Mouse (Mus musculus): ENCODE measurements at regions not wholly inside any gene's neighbourhood (a gene's known extent, or its start where the extent isn't known, plus 50 kb on each side); places are given as distances from the start of the nearest gene placed in this dataset.

DNA sequence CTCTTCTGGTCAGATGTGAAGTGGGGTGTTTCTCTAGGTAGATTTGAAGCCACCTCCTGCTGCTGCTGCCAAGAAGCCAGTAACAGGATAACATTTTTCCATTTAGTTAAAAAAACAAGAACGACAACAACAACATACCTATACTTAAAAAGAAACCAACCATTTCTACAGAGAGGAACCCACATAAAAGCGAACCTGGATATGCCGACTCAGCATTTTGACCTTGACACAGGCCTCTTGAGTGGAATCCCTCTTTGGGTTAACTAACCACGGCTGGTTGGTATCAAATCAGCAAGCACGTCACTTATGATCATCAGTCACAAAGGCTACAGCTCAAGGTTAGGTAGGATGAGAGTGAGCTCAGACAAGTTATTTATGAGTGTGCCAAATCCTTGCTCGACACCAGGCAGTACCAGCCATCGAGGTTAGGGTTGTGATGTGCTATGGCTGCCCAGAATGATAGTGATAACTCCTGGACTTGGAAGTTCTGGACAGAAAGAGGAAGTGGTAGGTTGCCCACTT is 269.7 kb downstream of the Cbln1 start:
- H3K27me3 ChIP-seq (replicated peaks) = peaks cover 5% of the 10 kb centered on the region

DNA sequence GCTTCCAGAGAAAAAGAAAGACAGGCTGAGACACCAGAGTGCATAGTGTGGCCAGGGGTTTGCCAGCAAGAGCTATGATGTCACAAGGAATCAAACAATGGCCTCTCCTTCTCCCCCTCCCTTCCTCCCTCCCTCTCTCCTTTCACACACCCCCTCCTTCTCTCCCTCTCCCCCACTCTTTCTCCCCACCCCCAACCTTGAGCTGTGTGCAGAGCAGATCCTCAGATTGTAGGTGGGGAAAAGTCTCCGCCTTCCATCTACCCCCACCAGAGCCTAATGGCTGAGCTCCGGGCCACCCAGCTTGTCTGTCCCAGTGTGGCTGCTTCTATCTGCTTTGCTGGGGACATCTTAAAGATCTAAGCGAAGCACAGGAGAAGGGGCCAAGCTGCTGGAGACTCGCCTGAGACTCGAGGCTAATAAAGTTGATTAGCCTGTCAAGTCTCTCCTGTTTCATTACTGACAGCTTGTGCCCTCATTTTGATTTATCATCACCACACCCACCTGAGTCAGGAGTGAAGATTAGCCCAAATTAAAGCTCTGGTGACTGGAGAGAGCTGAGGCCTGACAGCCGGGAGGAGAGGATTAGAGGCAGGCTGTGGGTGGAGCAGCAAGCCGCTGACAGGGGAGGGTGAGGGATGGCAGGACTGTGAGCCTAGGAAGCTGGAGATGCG is 272.8 kb downstream of the Cbln1 start:
- no peak overlapping the region for H3K4me2 ChIP-seq (ENCODE audit: insufficient read depth, low read depth, poor library complexity, severe bottlenecking)
- TF ChIP-seq RAD21 (IDR thresholded peaks at IDR 0.05; ENCODE audit: low read depth, low read length) = no peak
- no peaks in the 10 kb centered on the region for H3K9me3 ChIP-seq (replicated peaks; ENCODE audit: low read length)
- no peaks in the 10 kb centered on the region for H3K79me2 ChIP-seq (replicated peaks; ENCODE audit: control insufficient read depth, extremely low read depth, insufficient read depth, poor library complexity, severe bottlenecking)
- DNase-seq (ENCODE audit: extremely low read depth) = no peak
- H3K36me3 ChIP-seq (replicated peaks in 1 of 2; ENCODE audit: control insufficient read depth in 1 of 2, insufficient read depth in 1 of 2, low read length in 1 of 2) = no peaks in the 10 kb centered on the region
- H3K4me1 ChIP-seq (ENCODE audit: control insufficient read depth in 1 of 2, insufficient read depth in 2 of 2) = no peaks in the 10 kb centered on the region
- in situ Hi-C loops (cut with MboI; ENCODE audit: low pct_ligation_motif_present, low pct_unique_long_range_greater_than_20kb, low sequenced_read_pairs) = no loop called here
- no peak overlapping the region for H3K4me3 ChIP-seq (replicated peaks in 1 of 3; ENCODE audit: low read depth in 2 of 3, low read length in 2 of 3, poor library complexity in 1 of 3)
- dilution Hi-C loops (cut with MboI; ENCODE audit: extremely low pct_ligation_motif_present, extremely low pct_unique_long_range_greater_than_20kb, low sequenced_read_pairs) = no loop called here
- H3K27ac ChIP-seq (ENCODE audit: insufficient read depth, low read depth) = no peak overlapping the region
- H3K27me3 ChIP-seq (replicated peaks) = peaks cover 1% of the 10 kb centered on the region
- H3K9ac ChIP-seq (ENCODE audit: insufficient read depth, low read depth) = no peak overlapping the region

More for the DNA sequence above, 269.7 kb downstream of the Cbln1 start:
- TF ChIP-seq MAZ (IDR thresholded peaks at IDR 0.05; ENCODE audit: low read depth, low read length) (no peak), USF1 (IDR thresholded peaks at IDR 0.05; ENCODE audit: low read depth, low read length) (no peak), CTCF (conservative IDR thresholded peaks at IDR 0.05 in 1 of 2, IDR thresholded peaks at IDR 0.05 in 1 of 2; ENCODE audit: low read depth in 2 of 2, low read length in 2 of 2) (no peak), MAFK (IDR thresholded peaks at IDR 0.05; ENCODE audit: insufficient replicate concordance, low read length) (peak; percentile 97)
- Histone ChIP-seq H3K36me3 (replicated peaks in 1 of 2; ENCODE audit: control insufficient read depth in 1 of 2, insufficient read depth in 1 of 2, low read length in 1 of 2) (no peaks in the 10 kb centered on the region), H3K27ac (ENCODE audit: insufficient read depth, low read depth) (no peak overlapping the region), H3K4me3 (replicated peaks in 1 of 3; ENCODE audit: low read depth in 2 of 3, low read length in 2 of 3, poor library complexity in 1 of 3) (no peak overlapping the region), H3K79me2 (replicated peaks; ENCODE audit: control insufficient read depth, extremely low read depth, insufficient read depth, poor library complexity, severe bottlenecking) (no peaks in the 10 kb centered on the region), H3K4me1 (ENCODE audit: control insufficient read depth in 1 of 2, insufficient read depth in 2 of 2) (no peaks in the 10 kb centered on the region), H3K9ac (ENCODE audit: insufficient read depth, low read depth) (no peak overlapping the region), H3K4me2 (ENCODE audit: insufficient read depth, low read depth, poor library complexity, severe bottlenecking) (no peak overlapping the region), H3K9me3 (replicated peaks; ENCODE audit: low read length) (no peaks in the 10 kb centered on the region)
- in situ Hi-C loops (cut with MboI; ENCODE audit: low pct_ligation_motif_present, low pct_unique_long_range_greater_than_20kb, low sequenced_read_pairs) (no loop called here), dilution Hi-C loops (cut with MboI; ENCODE audit: extremely low pct_ligation_motif_present, extremely low pct_unique_long_range_greater_than_20kb, low sequenced_read_pairs) (no loop called here)
- no peak for DNase-seq (ENCODE audit: extremely low read depth)

- Histone ChIP-seq H3K9me3 (replicated peaks; ENCODE audit: low read length) (no peaks in the 10 kb centered on the region), H3K79me2 (replicated peaks; ENCODE audit: control insufficient read depth, extremely low read depth, insufficient read depth, poor library complexity, severe bottlenecking) (no peaks in the 10 kb centered on the region), H3K27ac (ENCODE audit: insufficient read depth, low read depth) (no peak overlapping the region), H3K4me3 (replicated peaks in 1 of 3; ENCODE audit: low read depth in 2 of 3, low read length in 2 of 3, poor library complexity in 1 of 3) (no peak overlapping the region), H3K36me3 (replicated peaks in 1 of 2; ENCODE audit: control insufficient read depth in 1 of 2, insufficient read depth in 1 of 2, low read length in 1 of 2) (no peaks in the 10 kb centered on the region), H3K4me2 (ENCODE audit: insufficient read depth, low read depth, poor library complexity, severe bottlenecking) (no peak overlapping the region), H3K4me1 (ENCODE audit: control insufficient read depth in 1 of 2, insufficient read depth in 2 of 2) (peaks cover 0 to 7% of the 10 kb centered on the region in 2 experiments; a peak in 1 of 4 replicates), H3K27me3 (replicated peaks) (peaks cover 1% of the 10 kb centered on the region), H3K9ac (ENCODE audit: insufficient read depth, low read depth) (no peak overlapping the region)
- dilution Hi-C loops (cut with MboI; ENCODE audit: extremely low pct_ligation_motif_present, extremely low pct_unique_long_range_greater_than_20kb, low sequenced_read_pairs) (no loop called here), in situ Hi-C loops (cut with MboI; ENCODE audit: low pct_ligation_motif_present, low pct_unique_long_range_greater_than_20kb, low sequenced_read_pairs) (no loop called here)
- no peak for TF ChIP-seq E2F4 (IDR thresholded peaks at IDR 0.05; ENCODE audit: insufficient replicate concordance, low read depth, low read length)
- no peak for DNase-seq (ENCODE audit: extremely low read depth)
Measured at GRCm38 (mm10) chr8:87197867-87198536, 274.4 kb downstream of the Cbln1 start.
